Mouse (Mus musculus) heart, embryonic 14.5 days (tissue): ENCODE data around the gene Dennd2c. TPM values are rescaled to one million over a fixed set of nuclear protein-coding genes. Genes with fewer than 3 reads are reported as not detected.

Source experiments
- ATAC-seq: fragments of 200-750 bp; cut with Nextera tagmentation; 2 replicates; pipeline ENCODE4 v1.8.0; 2017; ENCODE audit warnings: low read depth, moderate TSS enrichment; ENCODE audit not compliant: insufficient number of reproducible peaks, insufficient read depth, low FRiP score
- H3K27ac ChIP-seq, 2 experiments: fragments of 200-500 bp in 1 of 2; fragments of 300-500 bp in 1 of 2; sonication (generic) in 1 of 2; replicated peaks in 1 of 2; 2 replicates each; pipeline ENCODE4 v1.5.1; 2012 to 2014; ENCODE audit warnings: low read depth in 2 of 2, low read length in 2 of 2, control low read depth in 1 of 2, mild to moderate bottlenecking in 1 of 2, mixed read lengths in 1 of 2; ENCODE audit not compliant: control insufficient read depth in 1 of 2, insufficient read depth in 1 of 2
- H3K27me3 ChIP-seq: fragments of 300-500 bp; sonication (generic); 2 replicates; pipeline ENCODE4 v1.6.1; 2014; ENCODE audit warnings: mild to moderate bottlenecking, low read length, control low read depth; ENCODE audit not compliant: control insufficient read depth, insufficient read depth
- H3K36me3 ChIP-seq: fragments of 300-500 bp; sonication (generic); 2 replicates; pipeline ENCODE4 v1.6.1; 2014; ENCODE audit warnings: mild to moderate bottlenecking, control low read depth, low read length, mixed read lengths; ENCODE audit not compliant: control insufficient read depth, insufficient read depth
- H3K4me1 ChIP-seq, 2 experiments: fragments of 200-500 bp in 1 of 2; fragments of 300-500 bp in 1 of 2; sonication (generic) in 1 of 2; 2 replicates each; pipeline ENCODE4 v1.6.1; 2012 to 2014; ENCODE audit warnings: low read length in 2 of 2, control low read depth in 1 of 2, mixed read lengths in 1 of 2; ENCODE audit not compliant: control insufficient read depth in 2 of 2, insufficient read depth in 2 of 2
- H3K4me2 ChIP-seq: fragments of 300-500 bp; sonication (generic); 2 replicates; pipeline ENCODE4 v1.6.1; 2014; ENCODE audit warnings: mild to moderate bottlenecking, low read length
- H3K4me3 ChIP-seq, 2 experiments: fragments of 200-500 bp in 1 of 2; fragments of 300-500 bp in 1 of 2; sonication (generic) in 1 of 2; 2 replicates each; pipeline ENCODE4 v1.5.1; 2012 to 2014; ENCODE audit warnings: low read length in 2 of 2, mild to moderate bottlenecking in 2 of 2, control low read depth in 1 of 2, low read depth in 1 of 2, moderate library complexity in 1 of 2; ENCODE audit not compliant: control insufficient read depth in 1 of 2, insufficient read depth in 1 of 2
- H3K9ac ChIP-seq: fragments of 300-500 bp; sonication (generic); 2 replicates; pipeline ENCODE4 v1.6.1; 2014; ENCODE audit warnings: mild to moderate bottlenecking, low read length
- H3K9me3 ChIP-seq: fragments of 300-500 bp; sonication (generic); 2 replicates; pipeline ENCODE4 v1.6.1; 2016; ENCODE audit warnings: low read length, control low read depth; ENCODE audit not compliant: control insufficient read depth
- WGBS: fragments of 180-500 bp; shearing (Covaris S2); extraction: QIAGEN DNeasy Blood & Tissue Kit; methylation state at CpG from one replicate; pipeline ENCODE4 v1.1.7; 2014; 5-methylcytosine and 5-hydroxymethylcytosine counted together
- polyA plus RNA-seq: library from polyadenylated mRNA; unstranded; fragments of >200 nt; fragmentation: Nextera tagmentation; extraction: Ambion mirVana; gene quantifications from 2 replicates; pipeline ENCODE4 v1.2.1, GENCODE M21; 2014

Dennd2c gene
- polyA plus RNA-seq, 1 experiment from 2014 or later: 3.4 TPM

DNA sequence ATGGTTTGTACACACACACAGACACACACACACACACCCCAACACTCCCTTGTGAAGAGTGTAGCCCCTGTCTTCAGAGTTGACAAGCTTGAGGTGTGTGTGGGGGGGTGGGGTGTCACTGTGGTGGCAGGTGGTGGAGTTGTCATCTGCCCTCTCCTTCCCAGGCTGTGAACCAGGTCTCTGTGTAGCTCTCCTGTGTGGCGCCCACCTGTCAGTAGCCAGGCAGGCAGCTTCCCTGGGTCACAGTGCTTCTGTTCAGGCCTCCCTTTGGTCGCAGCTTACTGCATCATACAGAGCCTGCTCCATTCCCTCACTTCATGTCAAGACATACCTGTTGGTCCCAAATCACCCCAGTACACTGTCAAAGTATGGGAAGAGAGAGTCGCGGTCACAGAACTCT is 43.4 kb downstream of the Dennd2c start:
- H3K4me2 ChIP-seq: no peak overlapping the region
- H3K4me1 ChIP-seq: no peaks in the 10 kb centered on the region
- 78% methylated on average over 4 of the region's 4 CpGs for WGBS
- no peak overlapping the region for H3K9ac ChIP-seq
- no peak for ATAC-seq
- H3K4me3 ChIP-seq: no peak overlapping the region
- H3K36me3 ChIP-seq: peaks cover 2% of the 10 kb centered on the region; the same call in 1 of the 2 replicates
- no peaks in the 10 kb centered on the region for H3K9me3 ChIP-seq
- H3K27ac ChIP-seq: no peak overlapping the region
- H3K27me3 ChIP-seq: no peaks in the 10 kb centered on the region

- Histone ChIP-seq H3K4me3 (no peak overlapping the region), H3K4me1 (no peaks in the 10 kb centered on the region), H3K27me3 (no peaks in the 10 kb centered on the region), H3K9ac (no peak overlapping the region), H3K4me2 (no peak overlapping the region), H3K36me3 (peaks cover 5% of the 10 kb centered on the region; the same call in 1 of the 2 replicates), H3K9me3 (no peaks in the 10 kb centered on the region), H3K27ac (no peak overlapping the region)
- WGBS: 73% methylated on average over 23 of the region's 23 CpGs
- ATAC-seq: no peak
These were observed 44.1 kb downstream of the Dennd2c start for GRCm38 (mm10) chr3:103146330-103147166.

- no peaks in the 10 kb centered on the region for H3K27me3 ChIP-seq
- no peak overlapping the region for H3K4me2 ChIP-seq
- H3K4me1 ChIP-seq: no peaks in the 10 kb centered on the region
- H3K4me3 ChIP-seq: no peak overlapping the region
- no peak overlapping the region for H3K9ac ChIP-seq
- H3K36me3 ChIP-seq: peaks cover 8% of the 10 kb centered on the region
- 80% methylated on average over 4 of the region's 4 CpGs for WGBS
- ATAC-seq: no peak
- H3K9me3 ChIP-seq: no peaks in the 10 kb centered on the region
- H3K27ac ChIP-seq: no peak overlapping the region
These were observed 45.4 kb downstream of the Dennd2c start for GRCm38 (mm10) chr3:103147775-103148174.

DNA sequence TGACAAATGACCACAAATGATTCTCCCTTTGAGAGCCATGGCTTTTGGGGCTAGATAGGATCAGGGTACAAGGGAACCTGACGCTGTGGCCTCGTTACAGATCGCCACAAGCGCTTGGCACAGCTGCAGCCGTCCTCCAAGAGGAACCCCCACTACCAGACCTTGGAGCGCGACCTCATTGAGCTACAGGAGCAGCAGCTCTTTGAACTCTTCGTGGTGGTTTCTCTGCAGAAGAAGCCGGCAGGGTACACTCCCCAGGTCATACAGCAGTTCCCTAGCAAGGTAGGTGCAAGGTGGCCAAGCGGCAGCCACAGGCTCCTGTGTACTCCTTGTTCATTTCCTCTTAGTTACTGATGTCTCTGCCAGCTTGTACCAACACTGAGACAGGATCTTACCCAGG is 46.5 kb downstream of the Dennd2c start:
- ATAC-seq: no peak
- Histone ChIP-seq H3K4me3 (no peak overlapping the region), H3K4me2 (no peak overlapping the region), H3K36me3 (peaks cover 19% of the 10 kb centered on the region), H3K9me3 (peaks cover 5% of the 10 kb centered on the region; the same call in 1 of the 2 replicates), H3K27me3 (no peaks in the 10 kb centered on the region), H3K27ac (no peak overlapping the region), H3K9ac (no peak overlapping the region), H3K4me1 (no peaks in the 10 kb centered on the region)
- 89% methylated on average over 10 of the region's 10 CpGs for WGBS

- ATAC-seq: no peak
- peaks cover 5% of the 10 kb centered on the region; the same call in 1 of the 2 replicates for H3K9me3 ChIP-seq
- no peak overlapping the region for H3K4me2 ChIP-seq
- no peaks in the 10 kb centered on the region for H3K4me1 ChIP-seq
- no peak overlapping the region for H3K9ac ChIP-seq
- H3K36me3 ChIP-seq: peaks cover 40% of the 10 kb centered on the region
- H3K27me3 ChIP-seq: no peaks in the 10 kb centered on the region
- H3K27ac ChIP-seq: no peak overlapping the region
- H3K4me3 ChIP-seq: no peak overlapping the region
These were observed 51.4 kb downstream of the Dennd2c start for GRCm38 (mm10) chr3:103153761-103154160.

GRCm38 (mm10) chr3:103159232-103159900 is 57.0 kb downstream of the Dennd2c start:
- WGBS: 50% methylated on average over 3 of the region's 3 CpGs
- no peaks in the 10 kb centered on the region for H3K27me3 ChIP-seq
- no peaks in the 10 kb centered on the region for H3K9me3 ChIP-seq

DNA sequence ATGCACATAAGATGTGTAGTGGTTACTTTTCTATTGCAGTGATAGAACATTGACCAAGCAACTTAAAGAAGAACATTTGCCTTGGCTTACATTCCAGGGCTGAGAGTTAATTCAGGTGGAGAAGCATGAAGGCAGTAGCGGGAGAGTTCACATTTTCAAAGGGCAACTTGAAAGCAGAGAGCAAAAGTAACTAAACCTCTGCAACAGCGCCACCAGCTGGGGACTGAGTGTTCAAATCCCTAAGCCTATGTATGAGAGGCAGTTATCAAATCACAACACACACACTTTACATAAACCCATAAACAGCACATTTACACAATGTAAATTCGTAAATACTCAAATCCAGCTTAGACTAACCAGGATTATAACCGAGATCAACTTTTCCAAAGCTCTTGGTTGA is 67.4 kb downstream of the Dennd2c start:
- WGBS: 13% methylated on average over 4 of the region's 4 CpGs
- no peak overlapping the region for H3K4me3 ChIP-seq

More at GRCm38 (mm10) chr3:103159232-103159900, 57.0 kb downstream of the Dennd2c start:
- no peak for ATAC-seq
- H3K9ac ChIP-seq: no peak overlapping the region
- no peak overlapping the region for H3K4me3 ChIP-seq
- H3K4me2 ChIP-seq: no peak overlapping the region
- peaks cover 20% of the 10 kb centered on the region; the same call in 1 of the 2 replicates for H3K36me3 ChIP-seq
- H3K27ac ChIP-seq: no peak overlapping the region
- H3K4me1 ChIP-seq: no peaks in the 10 kb centered on the region

More for the DNA sequence above, 67.4 kb downstream of the Dennd2c start:
- peaks cover 26% of the 10 kb centered on the region for H3K36me3 ChIP-seq
- ATAC-seq: no peak
- H3K4me1 ChIP-seq: peaks cover 4 to 8% of the 10 kb centered on the region in 2 experiments; a peak in 2 of 4 replicates
- no peak overlapping the region for H3K4me2 ChIP-seq
- H3K9me3 ChIP-seq: no peaks in the 10 kb centered on the region
- no peaks in the 10 kb centered on the region for H3K27me3 ChIP-seq
- no peak overlapping the region for H3K27ac ChIP-seq
- H3K9ac ChIP-seq: no peak overlapping the region
